Mouse (Mus musculus) neural tube, postnatal 0 days (tissue): ENCODE results near the gene Sh2d3c. TPM values are rescaled to one million over a fixed set of nuclear protein-coding genes. Genes with fewer than 3 reads are reported as not detected.

Experiments used
- microRNA counts: library from miRNA; unstranded; fragments of <30 nt; microRNA quantifications from one replicate; lab custom pipeline; 2015
- microRNA-seq: library from miRNA; unstranded; fragments of <30 nt; microRNA quantifications from one replicate; pipeline ENCODE4, GENCODE M21; 2016
- polyA plus RNA-seq: library from polyadenylated mRNA; unstranded; fragments of >200 nt; fragmentation: Nextera tagmentation; extraction: Ambion mirVana; gene quantifications from 2 replicates; pipeline ENCODE4 v1.2.1, GENCODE M21; 2015

The Sh2d3c gene
- polyA plus RNA-seq, result 50.6 and 52.5 TPM in 2 replicates

DNA sequence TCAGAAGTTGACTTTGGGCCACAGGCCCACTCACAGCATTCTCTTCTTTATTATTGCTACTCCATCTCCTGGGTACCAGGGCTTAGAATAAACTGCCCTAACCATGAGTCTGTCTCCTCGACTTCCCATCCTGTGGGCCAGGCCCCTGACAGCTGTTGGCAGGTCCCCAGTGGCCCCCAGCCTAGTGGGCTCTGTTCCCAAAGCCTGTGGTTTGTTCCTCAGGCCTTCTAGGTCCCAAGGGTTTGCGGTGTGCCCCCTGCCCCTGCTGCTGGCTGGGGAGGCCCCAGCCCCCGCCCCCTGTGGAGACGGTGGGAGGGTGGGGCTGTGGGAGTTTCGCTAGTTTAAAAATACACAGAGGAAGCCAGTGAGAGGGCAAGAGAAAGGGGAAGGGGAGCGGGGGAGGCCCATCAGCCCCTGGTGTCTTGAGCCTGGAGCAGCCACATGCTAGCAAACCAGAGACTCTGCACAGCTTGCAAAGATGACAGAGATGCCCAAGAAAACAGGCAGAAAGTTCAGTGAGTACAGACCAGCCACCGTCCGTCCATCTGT, at the start of gene Sh2d3c:
TSS of gene Sh2d3c (plus strand) at position 375 of the 549 bp plus-strand sequence.

DNA sequence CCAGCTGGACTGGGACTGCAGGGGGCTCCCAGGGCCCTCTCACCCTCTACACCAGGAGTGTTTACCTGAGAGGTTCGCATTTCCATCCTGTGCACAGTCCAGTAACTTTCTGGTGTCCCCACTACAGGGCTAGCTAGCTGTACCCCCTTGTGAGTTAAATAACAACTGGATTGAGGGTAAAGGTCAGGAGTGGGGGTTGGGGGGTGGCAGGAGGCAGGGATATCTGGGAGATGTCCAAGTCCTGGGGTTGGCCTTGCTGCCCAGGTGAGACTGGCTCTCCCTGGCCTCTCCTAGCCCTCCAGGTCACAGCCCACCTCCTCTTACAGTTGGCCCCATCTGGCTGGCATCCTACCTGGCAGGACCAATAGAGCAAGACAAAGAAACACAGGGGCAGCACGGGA, 16.8 kb upstream of the Sh2d3c start, which contains the start of gene Fpgs:
TSS of gene Fpgs (minus strand) at position 125 of the 401 bp plus-strand sequence.

GRCm38 (mm10) chr2:32712934-32713817, 7.7 kb upstream of the Sh2d3c start, which contains the start of gene Cdk9:
TSS of gene Cdk9 (minus strand) at chr2:32713076.

GRCm38 (mm10) chr2:32740916-32741272, 20.0 kb downstream of the Sh2d3c start, which contains the start of gene 6330409D20Rik:
TSS of gene 6330409D20Rik (minus strand) at chr2:32741016.

GRCm38 (mm10) chr2:32757056-32757845, 36.4 kb downstream of the Sh2d3c start, which contains the start of gene Tor2a:
TSS of gene Tor2a (plus strand) at chr2:32757234.

DNA sequence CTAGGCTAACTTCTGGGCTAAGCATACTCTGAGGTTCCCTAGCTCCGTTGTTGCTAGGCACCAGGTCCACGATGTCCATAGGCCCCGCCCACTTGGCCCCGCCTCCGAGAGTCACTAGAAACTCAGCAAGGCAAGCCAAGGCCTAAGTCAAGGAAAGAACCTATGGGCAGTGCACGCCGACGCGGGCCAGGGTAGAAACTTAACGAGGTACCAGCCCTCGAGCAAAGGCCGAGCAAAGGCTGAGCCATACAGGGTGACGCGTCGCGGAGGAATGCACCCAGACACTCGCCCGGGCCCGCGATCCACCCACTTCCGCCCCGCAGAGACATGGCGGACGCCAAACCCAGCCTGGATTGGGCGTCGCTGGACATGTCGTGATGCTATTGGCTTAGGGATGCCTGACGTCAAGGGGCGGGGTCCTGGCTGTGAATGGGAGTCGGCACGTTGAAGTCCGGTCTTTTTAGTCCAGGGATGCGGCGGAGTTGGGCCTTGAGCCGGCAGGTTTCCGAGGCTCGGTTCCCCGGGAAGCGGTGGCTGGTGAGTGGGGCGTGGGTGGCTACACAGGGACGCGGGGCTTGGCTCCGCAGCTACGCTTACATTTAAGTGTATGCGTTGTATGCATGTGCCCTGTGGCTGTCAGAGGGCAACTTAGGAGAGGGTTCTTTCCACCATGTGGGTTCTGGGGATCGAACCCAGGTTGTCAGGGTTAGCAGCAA, 54.7 kb downstream of the Sh2d3c start, which contains the start of the genes Ttc16 and Ptrh1:
TSS of gene Ttc16 (minus strand) at position 275 of the 716 bp plus-strand sequence.
TSS of gene Ptrh1 (plus strand) at position 428 of the 716 bp plus-strand sequence.

DNA sequence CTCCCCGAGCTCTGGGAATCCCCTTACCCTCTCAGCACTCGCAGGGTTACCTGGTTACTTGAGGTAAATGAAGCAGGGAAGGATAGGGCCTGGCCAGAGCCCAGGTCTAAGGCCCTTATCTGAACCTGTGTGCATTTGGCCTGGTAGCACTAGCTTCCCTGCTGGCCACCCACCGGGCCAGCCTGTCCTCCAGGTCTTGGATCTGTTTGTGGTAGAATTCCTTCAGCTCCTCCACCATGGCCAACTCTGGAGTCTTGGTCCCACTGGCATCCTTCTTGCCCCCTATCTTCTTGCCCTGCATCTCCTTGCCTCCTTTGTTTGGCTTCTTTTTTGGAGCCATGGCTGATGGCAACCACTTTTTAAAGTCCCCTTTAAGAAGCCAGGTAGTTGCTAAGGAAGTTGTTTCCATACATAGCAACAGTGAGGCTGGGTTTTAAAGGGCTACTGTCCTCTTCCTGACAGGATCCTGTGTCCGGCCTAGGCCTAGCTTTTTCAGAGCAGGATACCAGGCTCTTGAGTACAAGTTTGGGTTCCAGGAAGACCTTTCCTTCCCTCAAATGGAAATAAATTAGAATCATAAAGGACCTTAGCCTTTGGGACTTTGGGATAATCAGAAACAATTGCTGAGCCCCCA, 63.3 kb downstream of the Sh2d3c start, which contains the start of gene Cfap157:
TSS of gene Cfap157 (minus strand) at position 381 of the 634 bp plus-strand sequence.

MicroRNAs within 50 kb of the gene (microRNA counts, 519-probe panel; counts per million panel counts)
- microRNA mmu-miR-2861 (lab: Ali Mortazavi, UCI), result 40.5 counts per million

Small RNA genes lying within 50 kb of the gene (microRNA-seq; reads per million reads assigned to microRNA genes)
- gene Gm47291 (not detected), gene Mir2861 (not detected), gene Mir3960 (not detected), gene Mir8093 (not detected)

Other genes starting within 250 kb of the Sh2d3c start
- gene Fam102a, start 185.7 kb upstream of the Sh2d3c start, polyA plus RNA-seq, result 8.4 and 9.0 TPM in 2 replicates
- 146 and 153 TPM in 2 replicates for gene Dpm2, start 150.2 kb upstream of the Sh2d3c start, polyA plus RNA-seq
- gene Pip5kl1, start 146.3 kb upstream of the Sh2d3c start, polyA plus RNA-seq, result 15.4 and 21.2 TPM in 2 replicates
- gene 9430097D07Rik, start 145.4 kb upstream of the Sh2d3c start, polyA plus RNA-seq, result 1.2 TPM in 2 replicates
- gene St6galnac4, start 134.0 kb upstream of the Sh2d3c start, polyA plus RNA-seq, result 43.1 and 45.8 TPM in 2 replicates
- 21.6 and 23.7 TPM in 2 replicates for gene St6galnac6, start 121.3 kb upstream of the Sh2d3c start, polyA plus RNA-seq
- 109 and 116 TPM in 2 replicates for gene Ak1, start 99.3 kb upstream of the Sh2d3c start, polyA plus RNA-seq
- gene Eng, start 74.5 kb upstream of the Sh2d3c start, polyA plus RNA-seq, result 22.6 and 25.0 TPM in 2 replicates
- gene Fpgs, start 16.9 kb upstream of the Sh2d3c start, polyA plus RNA-seq, result 20.9 and 21.2 TPM in 2 replicates
- 64.5 and 66.3 TPM in 2 replicates for gene Cdk9, start 8.0 kb upstream of the Sh2d3c start, polyA plus RNA-seq
- 3.0 and 4.6 TPM in 2 replicates for gene 6330409D20Rik, start 20.0 kb downstream of the Sh2d3c start, polyA plus RNA-seq
- gene Tor2a, start 36.2 kb downstream of the Sh2d3c start, polyA plus RNA-seq, result 52.3 and 58.5 TPM in 2 replicates
- 0.48 and 0.62 TPM in 2 replicates for gene Ttc16, start 54.6 kb downstream of the Sh2d3c start, polyA plus RNA-seq
- gene Ptrh1, start 54.7 kb downstream of the Sh2d3c start, polyA plus RNA-seq, result 4.9 and 6.7 TPM in 2 replicates
- 1.5 and 1.6 TPM in 2 replicates for gene Cfap157, start 63.4 kb downstream of the Sh2d3c start, polyA plus RNA-seq
- 346 and 388 TPM in 2 replicates for gene Stxbp1, start 126.2 kb downstream of the Sh2d3c start, polyA plus RNA-seq
- gene Fam129b, start 155.1 kb downstream of the Sh2d3c start, polyA plus RNA-seq, result 22.6 and 24.0 TPM in 2 replicates
- 109 and 117 TPM in 2 replicates for gene Rpl12, start 240.5 kb downstream of the Sh2d3c start, polyA plus RNA-seq
- 21.0 and 24.9 TPM in 2 replicates for gene Lrsam1, start 240.6 kb downstream of the Sh2d3c start, polyA plus RNA-seq